Mouse (Mus musculus) megakaryocyte, adult 5-6 weeks (primary cell): ENCODE measurements around the gene Ptpre. TPM values are rescaled to one million over a fixed set of nuclear protein-coding genes. Genes with fewer than 3 reads are reported as not detected.

Experiments
- ATAC-seq: 2 replicates; pipeline ENCODE4 v1.8.0; 2016; ENCODE audit warnings: mild to moderate bottlenecking, inconsistent platforms; ENCODE audit not compliant: poor library complexity, severe bottlenecking
- total RNA-seq, 2 experiments: library from RNA; stranded (forward) in 1 of 2; stranded (reverse) in 1 of 2; fragments of 153-499, 151-499 nt in 1 of 2; fragments of 221-1000, 200-1000 nt in 1 of 2; gene quantifications; 2 replicates each; pipeline versions ENCODE4 v1.2.3 to v1.2.4; 2015 to 2017

Ptpre gene
- total RNA-seq, 2 experiments from 2014 or later: 83.6 to 88.1 TPM

GRCm38 (mm10) chr7:135529068-135529467, 8.2 kb upstream of the Ptpre start:
- ATAC-seq: no peak

GRCm38 (mm10) chr7:135534548-135535189, 2.6 kb upstream of the Ptpre start:
- 0 out of 2 replicates have a peak, but pooled peaks have one; percentile 6 for ATAC-seq

- no peak for ATAC-seq
Observed at GRCm38 (mm10) chr7:135535908-135536307, 1.4 kb upstream of the Ptpre start.

- peak; percentile 4; the same call in 1 of the 2 replicates for ATAC-seq
Observed at GRCm38 (mm10) chr7:135537948-135538741, 864 bp downstream of the Ptpre start.

- ATAC-seq: no peak
Observed at GRCm38 (mm10) chr7:135539429-135539828, 2.1 kb downstream of the Ptpre start.

- ATAC-seq: no peak
Observed at GRCm38 (mm10) chr7:135542235-135542634, 5.0 kb downstream of the Ptpre start.

- no peak for ATAC-seq
Observed at GRCm38 (mm10) chr7:135543033-135543432, 5.8 kb downstream of the Ptpre start.

GRCm38 (mm10) chr7:135544321-135544720, 7.0 kb downstream of the Ptpre start:
- ATAC-seq: no peak

- no peak for ATAC-seq
Observed at GRCm38 (mm10) chr7:135545957-135546356, 8.7 kb downstream of the Ptpre start.

- no peak for ATAC-seq
Observed at GRCm38 (mm10) chr7:135546530-135546929, 9.2 kb downstream of the Ptpre start.

- no peak for ATAC-seq
Observed at GRCm38 (mm10) chr7:135548434-135548833, 11.2 kb downstream of the Ptpre start.

- no peak for ATAC-seq
Observed at GRCm38 (mm10) chr7:135551547-135551946, 14.3 kb downstream of the Ptpre start.

- peak; percentile 30 for ATAC-seq
Observed at GRCm38 (mm10) chr7:135553550-135553949, 16.3 kb downstream of the Ptpre start.

- peak; percentile 69 for ATAC-seq
Observed at GRCm38 (mm10) chr7:135556663-135557402, 19.6 kb downstream of the Ptpre start.

GRCm38 (mm10) chr7:135560280-135560679, 23.0 kb downstream of the Ptpre start:
- no peak for ATAC-seq

GRCm38 (mm10) chr7:135564022-135564421, 26.7 kb downstream of the Ptpre start:
- no peak for ATAC-seq

- no peak for ATAC-seq
Observed at GRCm38 (mm10) chr7:135566013-135566412, 28.7 kb downstream of the Ptpre start.

- ATAC-seq: peak; percentile 21; the same call in 1 of the 2 replicates
Observed at GRCm38 (mm10) chr7:135567582-135567981, 30.3 kb downstream of the Ptpre start.

- no peak for ATAC-seq
Observed at GRCm38 (mm10) chr7:135568550-135568949, 31.3 kb downstream of the Ptpre start.

GRCm38 (mm10) chr7:135571392-135571791, 34.1 kb downstream of the Ptpre start:
- ATAC-seq: no peak

GRCm38 (mm10) chr7:135571951-135572559, 34.8 kb downstream of the Ptpre start:
- ATAC-seq: no peak
